Mouse (Mus musculus): ENCODE measurements around the gene Slc5a4b.

GRCm38 (mm10) chr10:76157528-76157927 lies 46.8 kb upstream of the Slc5a4b start:
- TF ChIP-seq CTCF (IDR thresholded peaks at IDR 0.05) (no peak), EP300 (IDR thresholded peaks at IDR 0.05; ENCODE audit: insufficient read depth, low read depth, low read length) (no peak), POLR2A (IDR thresholded peaks at IDR 0.05; ENCODE audit: insufficient read depth, low read depth, low read length) (no peak)
